Mouse (Mus musculus) small intestine, adult 2 months (tissue): Measurements from ENCODE around the gene Diras2. TPM values are rescaled to one million over a fixed set of nuclear protein-coding genes. Genes with fewer than 3 reads are reported as not detected.
"Not testable (repeated sequence)": the region's sequence is repeated elsewhere in the genome, so short reads cannot be mapped to it uniquely, and the experiment has no call there.

Experiments used
- H3K27ac ChIP-seq: fragments of 200-500 bp; 2 replicates; pipeline ENCODE4 v1.5.1; 2012; ENCODE audit warnings: low read depth, low read length, control low read depth, inconsistent platforms; ENCODE audit not compliant: insufficient read depth
- H3K27me3 ChIP-seq: fragments of 200-500 bp; 2 replicates; pipeline ENCODE4 v1.6.1; 2012; ENCODE audit warnings: mild to moderate bottlenecking, moderate library complexity, low read length, inconsistent platforms; ENCODE audit not compliant: control insufficient read depth, insufficient read depth
- H3K36me3 ChIP-seq: fragments of 200-500 bp; 2 replicates; pipeline ENCODE4 v1.6.1; 2012; ENCODE audit warnings: mild to moderate bottlenecking, low read length, control low read depth, inconsistent platforms; ENCODE audit not compliant: control insufficient read depth, insufficient read depth
- H3K4me1 ChIP-seq: fragments of 200-500 bp; 2 replicates; pipeline ENCODE4 v1.6.1; 2012; ENCODE audit warnings: low read length, inconsistent platforms, mixed read lengths; ENCODE audit not compliant: control insufficient read depth, insufficient read depth, insufficient read length
- H3K4me3 ChIP-seq: fragments of 200-500 bp; 2 replicates; pipeline ENCODE4 v1.5.1; 2012; ENCODE audit warnings: low read depth, mild to moderate bottlenecking, control low read depth, inconsistent platforms, low read length, moderate library complexity
- CTCF ChIP-seq: fragments of 200-500 bp; IDR thresholded peaks from 2 replicates; pipeline ENCODE4 v1.5.1; 2012; ENCODE audit warnings: low read depth, mild to moderate bottlenecking, control low read depth, inconsistent platforms, low read length, moderate library complexity, mixed read lengths; ENCODE audit not compliant: insufficient replicate concordance, insufficient read length; ENCODE audit errors: extremely low read depth
- POLR2A ChIP-seq: fragments of 200-500 bp; IDR thresholded peaks from 2 replicates; pipeline ENCODE4 v1.6.1; 2012; ENCODE audit warnings: low read depth, mild to moderate bottlenecking, control low read depth, inconsistent platforms, low read length, moderate library complexity
- WGBS: fragments of 180-500 bp; shearing (Covaris S2); methylation state at CpG from one replicate; pipeline ENCODE4 v1.1.7; 2018; 5-methylcytosine and 5-hydroxymethylcytosine counted together
- polyA plus RNA-seq: library from polyadenylated mRNA; depleted of rRNA; stranded (reverse); fragments of >200 nt; gene quantifications from 2 replicates; pipeline ENCODE4 v1.2.3, GENCODE M21; 2012

The Diras2 gene
- polyA plus RNA-seq, 1 experiment = 0.44 TPM

- H3K36me3 ChIP-seq = no peaks in the 10 kb centered on the region
- no peak overlapping the region for H3K4me3 ChIP-seq
- no peaks in the 10 kb centered on the region for H3K4me1 ChIP-seq
- H3K27me3 ChIP-seq = no peaks in the 10 kb centered on the region
- TF ChIP-seq POLR2A (no peak), CTCF (no peak)
- WGBS = 85% methylated on average over 35 of the region's 35 CpGs
- no peak overlapping the region for H3K27ac ChIP-seq
Observed at GRCm38 (mm10) chr13:52507460-52508293, 23.4 kb downstream of the Diras2 start.

GRCm38 (mm10) chr13:52506822-52507221, 24.3 kb downstream of the Diras2 start:
- not testable (repeated sequence) for H3K36me3 ChIP-seq, H3K27ac ChIP-seq, H3K4me1 ChIP-seq, H3K27me3 ChIP-seq, H3K4me3 ChIP-seq
- WGBS = 60% methylated on average over 3 of the region's 3 CpGs

GRCm38 (mm10) chr13:52505683-52506285, 25.3 kb downstream of the Diras2 start:
- H3K4me1 ChIP-seq, H3K4me3 ChIP-seq, H3K27ac ChIP-seq, H3K27me3 ChIP-seq, H3K36me3 ChIP-seq: not testable (repeated sequence)
- WGBS = 75% methylated on average over 5 of the region's 5 CpGs

DNA sequence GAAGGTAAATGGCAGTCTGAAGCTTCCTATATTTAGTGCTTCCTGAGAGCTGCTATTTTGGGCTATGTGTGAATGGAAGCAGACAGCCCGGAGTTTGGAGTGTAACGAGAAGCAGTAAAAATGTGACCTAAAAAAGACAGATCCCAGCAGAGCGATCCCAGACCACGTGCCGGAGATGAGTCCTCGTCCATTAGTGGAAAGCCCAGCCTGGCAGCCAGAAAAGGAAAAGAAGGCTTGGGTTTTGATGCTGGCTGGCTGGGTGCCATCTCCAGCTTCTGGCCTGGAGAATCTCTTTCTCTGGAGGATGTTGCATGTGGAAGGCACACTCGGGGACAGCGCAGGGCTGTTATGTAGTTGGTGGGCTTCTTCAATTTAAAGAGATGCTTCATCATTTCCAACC, 29.4 kb downstream of the Diras2 start:
- no peaks in the 10 kb centered on the region for H3K4me1 ChIP-seq
- TF ChIP-seq POLR2A (no peak), CTCF (no peak)
- no peak overlapping the region for H3K27ac ChIP-seq

DNA sequence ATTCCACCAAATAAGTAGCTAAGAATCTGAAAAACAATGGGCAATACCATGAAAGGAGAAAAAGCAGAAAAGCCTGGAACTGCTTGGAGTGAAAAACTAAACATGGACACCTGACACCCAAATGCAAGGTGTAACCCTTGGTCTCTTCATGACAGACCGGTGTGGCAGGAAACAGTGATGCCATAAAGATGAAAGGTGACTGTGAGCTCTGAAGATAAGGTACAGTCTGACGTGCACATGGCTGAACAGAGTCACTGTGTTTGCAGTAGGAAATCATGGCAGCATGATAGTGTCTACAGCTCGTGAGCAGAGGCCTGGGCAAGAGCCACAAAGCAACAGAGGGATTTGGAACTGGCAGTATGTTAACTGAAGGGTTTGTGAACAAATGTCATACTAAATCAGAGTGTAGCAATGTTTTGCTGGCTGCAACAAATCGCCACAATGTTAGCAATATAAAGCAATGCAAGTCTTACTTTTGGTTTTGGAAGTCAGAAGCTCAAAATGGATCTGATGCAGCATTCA, 34.0 kb downstream of the Diras2 start:
- TF ChIP-seq CTCF (no peak), POLR2A (no peak)
- Histone ChIP-seq H3K4me3 (no peak overlapping the region), H3K4me1 (no peaks in the 10 kb centered on the region), H3K36me3 (no peaks in the 10 kb centered on the region), H3K27me3 (no peaks in the 10 kb centered on the region), H3K27ac (no peak overlapping the region)
- 34% methylated on average over 4 of the region's 4 CpGs for WGBS

More for the DNA sequence above, 29.4 kb downstream of the Diras2 start:
- WGBS = 68% methylated on average over 8 of the region's 8 CpGs
- Histone ChIP-seq H3K36me3 (no peaks in the 10 kb centered on the region), H3K4me3 (no peak overlapping the region), H3K27me3 (no peaks in the 10 kb centered on the region)

- no peak for TF ChIP-seq CTCF
- no peak for TF ChIP-seq POLR2A
- WGBS = 94% methylated on average over 7 of the region's 7 CpGs
Observed at GRCm38 (mm10) chr13:52488821-52489220, 42.3 kb downstream of the Diras2 start.

GRCm38 (mm10) chr13:52484064-52484463, 47.0 kb downstream of the Diras2 start:
- Histone ChIP-seq H3K4me3 (no peak overlapping the region), H3K27me3 (no peaks in the 10 kb centered on the region), H3K4me1 (no peaks in the 10 kb centered on the region), H3K27ac (no peak overlapping the region), H3K36me3 (no peaks in the 10 kb centered on the region)
- TF ChIP-seq CTCF (no peak), POLR2A (no peak)
- WGBS = 45% methylated on average over 4 of the region's 4 CpGs

More at GRCm38 (mm10) chr13:52488821-52489220, 42.3 kb downstream of the Diras2 start:
- Histone ChIP-seq H3K27ac (no peak overlapping the region), H3K4me3 (no peak overlapping the region), H3K27me3 (no peaks in the 10 kb centered on the region), H3K36me3 (no peaks in the 10 kb centered on the region), H3K4me1 (no peaks in the 10 kb centered on the region)
